Mouse (Mus musculus) mature B cell (primary cell): ENCODE measurements around the gene Stt3a.

Source experiments
- in situ Hi-C: fragments of 300-500 bp; cut with MboI; formaldehyde crosslinking; loops from 2 replicates; pipeline ENCODE4 v1.14.3; 2019

The Stt3a gene

DNA sequence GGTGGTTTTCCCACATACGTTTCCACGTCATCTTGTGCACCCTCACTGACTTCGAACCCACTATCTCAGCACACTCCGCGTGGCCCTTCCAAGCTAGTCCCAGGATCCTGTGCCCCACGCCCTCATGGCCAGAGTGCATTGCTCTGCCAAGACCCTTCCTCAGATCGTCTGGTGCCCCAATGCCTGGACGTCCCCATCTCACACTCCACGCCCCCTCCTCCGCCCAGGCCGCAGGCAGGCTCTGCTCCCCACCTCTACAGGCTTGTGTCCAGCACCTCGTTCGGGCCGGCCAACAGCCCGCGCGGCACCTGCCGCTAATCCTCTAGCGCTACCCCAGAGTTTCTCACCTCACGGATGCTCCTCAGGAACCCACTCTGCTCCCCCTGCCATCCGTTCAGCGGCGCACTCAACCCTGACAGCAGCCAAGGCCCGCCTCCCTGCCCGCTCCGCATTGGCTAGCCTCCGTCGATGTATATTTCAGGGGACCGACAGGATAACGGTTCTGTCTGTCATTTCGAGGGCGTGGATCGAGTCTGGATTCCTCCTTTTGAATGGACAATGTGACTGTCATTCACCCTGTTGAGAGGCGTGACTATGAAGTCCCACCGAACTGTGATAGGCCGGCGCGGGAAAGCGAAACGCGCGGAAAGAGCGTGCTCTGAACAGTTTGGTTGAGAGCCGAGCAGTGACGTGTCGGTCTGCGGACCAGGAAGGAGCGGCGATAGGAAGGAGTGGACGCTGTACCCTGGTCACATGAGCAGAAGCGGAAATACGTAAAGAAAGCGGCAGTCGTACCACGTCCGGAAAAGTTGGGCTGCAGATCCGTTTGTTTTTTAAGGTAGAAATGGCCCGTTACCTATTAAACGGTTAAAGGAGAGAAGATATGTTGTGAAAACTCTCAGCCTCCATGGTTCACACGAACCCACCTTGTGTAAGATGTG, at the start of gene Stt3a:
TSS of gene Stt3a (minus strand) at position 477 of the 941 bp plus-strand sequence.
- in situ Hi-C loops, result loop anchor here (25.0 kb wide), 1 partner anchor 445 kb away; the partner anchor contains the start of gene Tmem218

DNA sequence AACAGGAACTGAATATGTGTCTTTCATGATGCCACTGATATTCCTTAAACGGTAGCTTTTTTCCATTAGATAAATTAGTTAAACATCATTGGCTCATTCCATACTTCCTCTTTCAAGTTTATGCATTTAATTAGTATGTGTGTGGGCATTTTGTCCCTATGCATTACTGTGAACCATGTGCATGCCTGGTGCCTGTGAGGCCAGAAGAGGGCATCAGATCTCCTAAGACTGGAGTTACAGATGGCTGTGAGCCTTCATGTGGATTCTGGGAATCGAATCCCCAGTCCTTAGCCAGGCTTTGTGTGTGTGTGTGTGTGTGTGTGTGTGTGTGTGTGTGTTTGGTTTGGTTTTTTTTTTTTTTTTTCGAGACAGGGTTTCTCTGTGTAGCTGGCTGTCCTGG, 47.0 kb upstream of the Stt3a start:
- in situ Hi-C loops, result no loop called here

DNA sequence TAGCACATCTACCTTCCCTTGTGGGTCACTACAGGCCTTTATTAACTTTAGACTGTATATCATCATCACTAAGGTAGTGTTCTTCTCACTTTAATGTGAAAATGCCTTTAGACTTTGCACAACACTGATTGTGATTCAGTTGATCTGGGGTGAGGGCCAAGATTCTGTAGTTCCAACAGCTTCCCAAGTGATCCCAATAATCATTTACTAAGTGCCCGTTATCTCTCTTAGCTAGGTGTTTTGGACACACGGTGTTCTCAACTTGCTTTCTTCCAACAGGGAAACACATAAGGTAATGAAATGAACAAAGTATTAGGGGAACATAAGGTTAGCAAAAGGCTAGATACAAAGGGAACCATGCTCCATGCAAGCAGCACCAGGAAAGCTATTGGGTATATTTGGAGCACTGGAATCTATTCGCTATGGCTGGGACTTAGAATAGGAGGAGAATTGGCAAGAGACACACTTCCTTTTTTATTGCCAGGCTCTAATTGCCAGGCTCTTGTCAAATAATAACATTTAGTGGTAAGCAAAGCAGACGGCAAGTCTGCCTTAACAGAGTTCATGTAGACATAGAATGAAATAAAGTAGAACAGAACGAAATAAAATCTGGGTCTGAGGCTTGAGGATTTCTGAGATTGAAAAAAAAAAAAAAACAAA, 40.8 kb upstream of the Stt3a start:
- in situ Hi-C loops, result no loop called here

DNA sequence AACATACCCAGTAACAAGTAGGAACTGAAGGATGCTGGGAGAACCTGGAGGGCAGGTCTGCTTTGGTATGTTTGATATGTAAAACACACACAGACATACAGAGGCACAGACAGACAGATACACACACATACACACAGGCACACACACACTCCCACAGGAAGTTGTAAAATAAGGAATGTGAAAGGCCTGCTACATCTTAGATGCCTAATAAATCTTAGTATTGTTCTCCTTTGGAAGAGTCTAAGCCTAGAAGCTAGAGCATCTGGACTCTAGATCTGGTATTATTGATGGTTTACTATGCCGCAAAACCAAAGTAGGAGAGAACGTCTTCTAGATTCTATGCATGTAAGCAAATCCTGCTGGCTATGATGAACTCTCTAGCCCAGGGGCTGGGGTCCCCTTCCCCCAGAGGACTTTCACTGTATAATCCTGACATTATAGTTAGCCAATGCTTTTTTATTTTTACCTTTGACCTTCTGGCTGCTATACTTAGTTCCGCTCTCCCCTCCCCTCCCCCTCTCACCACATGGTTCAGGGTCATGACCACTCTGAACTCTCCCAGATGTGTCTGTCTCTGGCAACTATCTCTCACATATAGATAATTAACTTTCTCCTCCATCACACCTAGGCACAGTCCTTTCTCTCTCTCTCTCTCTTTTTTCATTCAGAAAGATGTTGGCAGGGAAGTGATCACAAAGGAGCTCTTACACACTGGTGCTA, 37.9 kb upstream of the Stt3a start:
- in situ Hi-C loops, result no loop called here

DNA sequence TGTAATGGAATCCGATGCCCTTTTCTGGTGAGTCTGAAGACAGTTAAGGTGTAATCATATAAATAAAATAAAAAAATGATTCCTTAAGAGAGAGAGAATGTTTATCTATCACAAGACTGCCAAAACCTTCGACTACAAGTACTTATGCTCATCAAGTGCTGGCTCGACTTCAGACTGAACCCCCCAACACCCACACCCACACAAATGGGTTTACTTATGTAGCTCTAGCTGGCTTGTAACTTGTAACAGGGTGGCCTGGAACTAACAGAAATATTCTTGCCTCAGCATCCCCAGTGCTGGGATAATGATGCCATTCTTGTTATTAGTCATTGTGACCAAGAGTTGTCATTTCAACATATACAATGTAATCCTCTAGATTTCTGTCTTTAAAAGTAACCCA, 36.4 kb upstream of the Stt3a start:
- in situ Hi-C loops, result no loop called here

DNA sequence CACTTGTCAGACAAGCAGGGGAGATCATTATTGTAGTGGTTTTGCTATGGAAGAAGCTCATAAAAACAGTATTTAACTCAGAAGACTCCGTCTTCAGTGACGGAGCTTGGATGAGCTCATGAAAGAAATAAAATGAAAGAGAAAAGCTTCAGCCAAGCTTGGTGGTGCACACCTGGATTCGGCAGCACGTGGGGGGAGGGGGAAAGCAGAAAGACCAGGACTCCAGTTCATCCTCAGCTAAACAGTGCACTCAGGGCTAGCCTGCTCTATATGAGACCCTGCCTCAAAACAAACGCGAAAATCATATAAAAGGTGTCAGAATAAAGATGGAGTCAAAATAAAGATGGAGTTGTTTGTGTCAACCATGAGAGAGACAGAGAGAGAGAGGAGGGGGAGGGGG, 35.9 kb upstream of the Stt3a start:
- in situ Hi-C loops, result no loop called here

DNA sequence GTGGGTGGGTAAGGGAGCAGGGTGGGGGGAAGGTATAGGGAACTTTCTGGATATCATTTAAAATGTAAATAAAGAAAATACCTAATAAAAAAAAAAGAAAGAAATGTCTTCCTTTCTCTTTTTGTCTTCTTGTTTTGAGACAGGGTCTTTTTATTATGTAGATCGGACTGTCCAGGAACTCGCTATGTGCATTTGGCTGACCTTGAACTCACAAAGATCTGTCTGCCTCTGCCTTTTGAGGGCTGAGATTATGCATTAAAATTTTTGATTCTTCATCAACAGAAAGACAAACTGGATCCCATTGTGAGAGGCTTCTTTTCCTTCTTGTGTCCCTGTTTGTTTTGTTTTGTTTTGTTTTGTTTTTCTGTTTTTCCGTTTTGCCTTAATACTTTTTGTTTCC, 35.5 kb upstream of the Stt3a start:
- in situ Hi-C loops, result no loop called here

DNA sequence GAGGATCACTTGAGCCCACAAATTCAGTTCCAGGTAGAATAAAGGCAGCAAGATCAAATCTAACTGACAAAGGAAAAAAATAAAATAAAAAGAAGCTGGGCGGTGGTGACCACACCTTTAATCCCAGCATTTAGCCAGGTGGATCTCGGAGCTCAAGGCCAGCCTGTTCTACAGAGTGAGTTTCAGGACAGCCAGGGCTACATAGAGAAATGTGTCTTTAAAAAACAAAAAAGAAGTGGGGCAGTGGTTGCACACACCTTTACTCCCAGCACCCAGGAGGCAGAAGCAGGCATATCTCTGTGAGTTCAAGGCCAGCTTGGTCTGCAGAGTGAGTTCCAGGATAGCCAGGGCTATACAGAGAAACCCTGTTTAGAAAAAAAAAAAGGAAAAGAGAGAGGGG, 34.5 kb upstream of the Stt3a start:
- in situ Hi-C loops, result no loop called here

DNA sequence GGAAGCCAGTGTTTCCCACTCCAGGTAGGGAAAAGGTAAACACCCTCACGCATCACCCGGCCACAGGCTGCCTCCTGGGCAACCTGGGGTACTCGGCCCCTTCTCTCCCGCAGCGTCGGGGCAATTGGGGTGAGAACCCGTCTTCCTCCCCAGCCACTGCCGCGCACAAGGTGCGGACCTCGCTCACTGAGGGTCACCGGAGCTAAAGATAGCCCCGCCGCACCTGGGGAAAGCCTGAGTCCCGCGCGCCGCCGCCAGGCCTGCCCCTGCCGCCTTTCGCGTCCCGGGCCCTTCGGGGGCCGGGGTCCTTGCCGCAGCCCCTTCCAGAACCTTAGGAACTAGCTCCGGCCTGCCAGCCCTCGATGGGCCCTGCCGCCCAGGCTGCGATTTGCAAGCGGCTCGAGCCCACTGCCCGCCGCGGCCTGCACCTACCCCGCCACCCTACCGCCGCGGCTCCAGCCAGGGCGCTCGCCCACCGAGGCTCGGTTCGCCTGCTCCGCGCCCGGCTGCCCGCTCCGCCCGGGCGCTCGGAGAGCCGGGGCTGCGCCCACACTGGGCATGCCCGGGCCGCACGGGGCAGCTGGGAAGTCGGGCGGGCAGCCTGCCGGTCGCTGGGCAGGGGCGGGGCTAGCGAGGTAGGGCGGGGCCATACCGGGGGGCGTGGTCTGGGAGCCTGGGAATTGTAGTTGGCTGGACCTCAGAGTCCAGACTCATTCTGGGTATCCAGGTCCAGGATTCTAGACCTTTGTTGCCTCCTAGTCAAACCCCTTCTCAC, 29.5 kb upstream of the Stt3a start, which contains the start of gene Ei24:
TSS of gene Ei24 (minus strand) at position 613 of the 775 bp plus-strand sequence.
- in situ Hi-C loops, result no loop called here

DNA sequence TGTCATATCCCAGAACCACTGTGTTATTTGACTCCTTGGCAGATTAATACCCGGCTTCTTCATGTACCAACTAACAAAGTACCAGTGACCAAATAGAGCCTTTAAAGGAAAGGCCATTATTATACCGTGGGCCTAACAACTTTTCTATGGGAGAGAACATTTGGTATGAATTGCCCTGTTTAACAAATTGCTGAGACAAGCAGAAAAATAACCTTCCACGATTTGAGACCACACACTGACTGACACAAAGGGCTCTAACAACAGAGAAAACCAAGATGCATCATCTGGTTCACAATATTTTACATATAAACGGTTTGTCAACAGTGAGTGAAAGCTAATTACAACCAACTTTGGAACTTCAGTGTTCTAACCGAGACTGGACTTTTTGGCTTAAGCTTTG, 28.7 kb upstream of the Stt3a start:
- in situ Hi-C loops, result no loop called here

DNA sequence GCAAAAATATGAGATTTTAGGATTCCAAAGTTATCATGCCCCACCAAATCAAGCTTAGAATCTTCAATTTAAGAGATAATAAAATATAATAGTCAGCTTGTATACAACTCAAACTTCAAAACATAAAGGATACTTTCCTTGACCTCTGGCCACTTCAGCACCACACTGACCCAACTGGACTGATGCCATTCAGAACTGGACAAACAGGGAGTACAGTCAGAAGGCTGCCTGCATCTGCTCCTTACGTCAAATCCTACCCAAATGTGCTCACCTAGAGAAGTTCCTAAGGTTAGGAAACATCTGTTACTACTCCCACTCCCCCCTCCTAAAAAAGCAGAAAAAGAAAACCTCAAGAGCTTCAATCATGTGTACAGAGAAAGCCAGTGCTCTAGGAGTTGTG, 28.1 kb upstream of the Stt3a start:
- in situ Hi-C loops, result no loop called here

DNA sequence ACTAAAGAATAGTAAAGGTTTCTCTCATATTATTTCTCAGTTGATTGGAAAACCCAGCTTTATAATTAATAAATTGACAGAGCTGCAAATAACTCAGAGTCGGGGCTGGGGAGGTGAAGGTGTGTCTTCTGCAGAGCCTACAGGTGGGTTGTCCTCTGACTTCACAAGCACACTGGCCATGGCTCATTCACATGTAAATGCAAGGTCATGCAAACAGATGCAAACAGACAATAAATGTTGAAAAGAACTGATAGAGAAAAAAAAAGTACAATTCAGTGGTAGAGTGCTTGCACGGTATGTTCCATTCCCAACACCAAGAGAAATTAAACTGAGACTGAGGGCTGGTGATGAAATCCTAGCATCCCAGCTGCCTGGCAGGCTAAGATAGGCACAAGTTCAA, 27.0 kb upstream of the Stt3a start:
- in situ Hi-C loops, result no loop called here

DNA sequence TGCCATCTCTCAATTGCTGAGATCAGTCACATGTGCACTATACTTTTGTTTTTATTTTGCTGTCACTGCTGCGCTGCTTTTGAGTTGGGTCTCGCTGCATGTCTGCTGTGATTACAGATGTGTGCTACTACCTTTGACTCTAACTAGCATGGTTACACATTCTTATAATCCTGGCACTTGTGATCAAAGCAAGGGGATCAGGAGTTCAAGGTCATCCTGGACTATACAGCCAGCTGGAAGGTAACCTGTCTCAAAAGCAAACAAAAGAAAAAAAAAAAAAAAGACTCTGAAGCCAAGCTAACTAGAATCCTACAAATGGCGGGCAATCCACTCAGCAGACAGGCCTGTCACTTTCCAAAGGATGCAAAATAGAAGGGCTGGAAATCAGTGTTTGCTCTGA, 24.7 kb upstream of the Stt3a start:
- in situ Hi-C loops, result no loop called here

DNA sequence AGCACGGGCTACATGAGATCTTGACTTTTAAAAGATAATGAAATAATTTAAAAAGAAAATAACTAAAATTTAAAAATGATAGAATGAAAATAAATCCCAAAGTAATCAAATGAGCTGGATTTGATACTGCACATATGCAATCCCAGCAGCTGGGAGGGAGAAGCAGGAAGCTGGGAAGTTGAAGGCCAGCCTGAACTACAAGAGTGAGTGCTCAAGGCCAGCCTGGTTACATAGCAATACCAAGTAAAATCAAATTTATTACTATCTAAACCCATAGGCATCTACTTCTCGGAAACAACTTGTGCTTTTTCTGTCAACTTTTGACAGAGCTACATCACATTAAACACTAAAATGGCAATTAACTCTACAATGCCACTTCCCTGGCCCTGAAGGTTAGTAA, 16.4 kb upstream of the Stt3a start:
- in situ Hi-C loops, result no loop called here

DNA sequence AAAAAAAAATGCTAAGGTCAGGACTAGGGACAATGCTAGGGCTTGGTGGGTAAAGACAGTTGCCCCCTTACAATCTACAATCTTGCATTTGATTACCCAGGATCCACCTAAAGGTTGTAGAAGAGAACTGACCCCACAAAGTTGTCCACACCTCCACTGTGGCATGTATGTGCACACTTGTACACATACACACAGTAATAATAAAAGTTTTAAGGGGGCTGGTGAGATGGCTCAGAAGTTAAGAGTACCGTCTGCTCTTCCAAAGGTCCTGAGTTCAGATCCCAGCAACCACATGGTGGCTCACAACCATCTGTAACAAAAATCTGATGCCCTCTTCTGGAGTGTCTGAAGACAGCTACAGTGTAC, 1.6 kb upstream of the Stt3a start:
- in situ Hi-C loops, result loop anchor here (25.0 kb wide), 1 partner anchor 443 kb away; the partner anchor contains the start of gene Tmem218

DNA sequence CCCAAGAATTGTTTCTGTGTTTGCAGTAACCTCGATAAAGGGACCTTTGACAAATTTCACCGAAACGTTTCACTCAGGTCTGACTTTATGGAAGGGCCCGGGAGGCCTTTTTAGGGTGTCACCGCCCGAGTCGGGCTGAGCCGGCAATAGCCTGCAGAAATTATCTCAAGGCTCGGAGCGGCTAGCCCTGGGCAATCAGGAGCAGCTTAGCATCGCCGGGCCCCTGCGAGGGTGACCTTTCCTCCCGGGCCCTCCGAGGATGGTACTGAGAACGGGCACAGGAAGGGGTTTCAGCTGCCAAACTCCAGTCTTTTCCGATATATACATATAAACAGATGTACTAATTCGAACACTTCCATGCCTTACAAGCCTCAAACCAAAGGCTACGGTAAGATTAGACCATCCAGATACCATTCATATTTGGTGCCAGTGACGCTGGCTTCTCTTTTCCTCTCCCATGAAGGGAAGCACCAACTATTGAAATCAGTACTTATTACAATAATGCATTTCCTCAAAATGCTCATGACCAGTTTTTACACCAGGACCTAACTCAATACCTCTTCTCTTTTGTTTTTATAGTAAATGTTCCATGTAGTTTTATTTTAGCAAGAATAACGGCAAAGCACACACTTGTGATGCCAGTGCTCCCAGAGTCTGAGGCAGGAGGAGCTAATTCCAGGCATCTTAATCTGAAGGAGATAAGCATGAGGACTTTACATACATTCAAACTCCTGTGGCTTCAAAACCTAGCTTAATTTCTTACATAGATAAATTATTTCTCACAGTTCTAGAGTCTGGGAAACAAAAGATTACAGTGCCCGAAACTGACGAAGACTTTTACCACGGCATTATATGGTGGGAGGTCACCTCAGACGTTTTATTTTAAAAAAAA, 923 bp upstream of the Stt3a start:
- in situ Hi-C loops, result loop anchor here (25.0 kb wide), 1 partner anchor 444 kb away; the partner anchor contains the start of gene Tmem218

DNA sequence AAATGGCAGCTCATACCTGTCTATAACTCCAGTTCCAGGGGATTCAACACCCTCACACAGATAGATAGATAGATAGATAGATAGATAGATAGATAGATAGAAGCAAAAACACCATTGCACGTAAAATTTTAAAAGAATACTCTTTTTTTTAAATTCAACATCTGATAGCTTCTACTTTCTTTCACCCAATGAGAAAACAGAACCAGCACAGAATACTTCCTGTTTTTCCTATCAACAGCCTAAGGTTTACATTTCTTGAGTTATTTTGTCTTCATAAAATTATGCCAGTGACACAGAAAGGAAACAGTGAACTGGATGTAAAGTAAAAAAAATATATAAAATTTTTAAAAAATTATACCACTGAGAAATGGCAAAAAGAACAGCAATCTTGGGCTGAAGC, 3.1 kb downstream of the Stt3a start:
- in situ Hi-C loops, result loop anchor here (25.0 kb wide), 1 partner anchor 448 kb away; the partner anchor contains the start of gene Tmem218

DNA sequence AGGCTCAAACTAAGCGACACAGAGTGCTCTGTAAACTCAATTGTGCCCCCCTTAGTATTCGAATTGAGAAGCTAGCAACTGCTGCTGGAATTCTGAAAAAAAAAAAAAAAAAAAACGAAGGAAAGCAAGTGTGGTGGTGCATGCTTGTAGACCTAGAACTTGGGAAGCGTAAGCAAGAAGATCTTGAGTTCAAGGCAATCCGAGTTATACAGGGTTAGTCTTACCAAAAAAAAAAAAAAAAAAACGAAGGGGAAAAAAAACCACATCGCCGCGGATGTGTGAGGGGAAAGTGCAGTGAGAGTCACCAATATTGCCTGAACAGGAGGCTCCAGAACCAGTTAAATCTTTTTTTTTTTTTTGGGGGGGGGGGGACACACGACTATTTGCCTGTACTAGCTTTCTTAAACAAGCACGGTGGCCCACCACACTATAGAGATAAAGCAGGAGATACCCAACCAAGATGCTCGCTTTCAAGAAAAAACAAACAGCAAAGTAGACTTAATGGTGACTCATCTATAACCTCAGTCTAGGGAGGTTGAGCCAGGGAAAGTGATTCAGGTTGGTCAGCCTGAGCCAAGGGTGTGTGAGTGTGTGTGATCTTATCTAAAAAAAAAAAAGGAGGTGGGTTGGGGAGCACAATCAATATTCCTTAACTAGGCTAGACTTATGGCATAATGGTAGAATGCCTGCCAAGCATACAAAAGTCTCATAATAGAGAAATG, 40.3 kb downstream of the Stt3a start, which contains the start of gene Chek1:
TSS of gene Chek1 (minus strand) at position 32 of the 722 bp plus-strand sequence.
- in situ Hi-C loops, result loop anchor here (25.0 kb wide), 1 partner anchor 1165 kb away; the partner anchor contains the start of genes Ddx25, Hyls1, Pate2 and Pus3
